Mouse (Mus musculus) gastrocnemius, postnatal 14 days (tissue): ENCODE measurements around the gene Prdm16. TPM values are rescaled to one million over a fixed set of nuclear protein-coding genes. Genes with fewer than 3 reads are reported as not detected.

ENCODE experiments used
- DNase-seq: peaks from one replicate; pipeline ENCODE4 v3.0.0; 2021; ENCODE audit warnings: mixed read lengths
- intact Hi-C: fragments of 180-260 bp; cut with DNase I; formaldehyde crosslinking; loops from one replicate; pipeline ENCODE4 v1.15.1; 2025; ENCODE audit warnings: low total_unique reads
- total RNA-seq, 2 experiments: library from RNA; stranded (reverse); gene quantifications; 2 replicates each; pipeline ENCODE4 v1.2.3; 2021

The Prdm16 gene
- total RNA-seq, 2 experiments from 2014 or later, result 1.2 to 3.5 TPM

- no peak for DNase-seq
- intact Hi-C loops, result no loop called here
Observed at GRCm38 (mm10) chr4:154623241-154623640, 13.4 kb downstream of the Prdm16 start.

GRCm38 (mm10) chr4:154622521-154622920 is 14.2 kb downstream of the Prdm16 start:
- intact Hi-C loops, result no loop called here
- no peak for DNase-seq

- intact Hi-C loops, result no loop called here
- DNase-seq, result no peak
Observed at GRCm38 (mm10) chr4:154611167-154611566, 25.5 kb downstream of the Prdm16 start.

- no peak for DNase-seq
- intact Hi-C loops, result no loop called here
Observed at GRCm38 (mm10) chr4:154607724-154608123, 28.9 kb downstream of the Prdm16 start.

DNA sequence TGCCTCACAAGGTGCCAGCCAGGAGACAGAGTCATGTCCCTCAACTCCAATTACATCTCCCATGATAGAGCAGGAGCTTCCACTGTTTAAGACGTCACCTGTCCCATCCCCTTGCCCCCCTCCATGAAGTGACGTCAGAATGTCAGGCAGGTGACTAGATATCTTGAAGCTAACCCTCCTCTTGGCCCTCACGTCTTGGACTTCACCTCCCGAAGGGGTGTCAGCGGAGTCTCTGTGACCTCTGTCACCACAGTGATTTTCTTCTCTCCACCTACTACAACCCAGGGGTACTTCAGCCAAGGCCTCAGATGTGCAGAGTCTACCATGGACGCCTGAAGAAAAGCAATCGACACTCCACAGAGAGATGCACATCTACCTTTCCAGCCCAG is 32.2 kb downstream of the Prdm16 start:
- intact Hi-C loops, result no loop called here
- DNase-seq, result no peak

- no peak for DNase-seq
- intact Hi-C loops, result no loop called here
Observed at GRCm38 (mm10) chr4:154603663-154604441, 32.8 kb downstream of the Prdm16 start.

DNA sequence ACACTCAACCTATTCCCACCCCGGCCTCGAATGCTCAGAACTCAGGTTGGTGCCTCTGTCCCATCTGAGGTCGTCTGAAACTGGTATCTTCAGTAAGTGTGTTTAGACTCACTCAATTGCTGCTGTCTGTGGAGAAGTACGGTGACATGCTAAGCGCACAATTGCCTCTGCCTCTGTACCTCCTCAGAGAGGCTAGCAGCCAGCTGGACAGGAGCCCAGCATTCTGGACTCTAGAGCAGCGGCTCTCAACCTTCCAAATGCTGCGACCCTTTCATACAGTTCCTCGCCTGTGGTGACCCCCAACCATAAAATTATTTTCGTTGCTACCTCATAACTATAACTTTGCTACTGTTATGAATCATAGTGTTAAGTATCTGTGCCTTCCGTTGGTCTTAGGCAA is 34.3 kb downstream of the Prdm16 start:
- DNase-seq, result no peak
- intact Hi-C loops, result no loop called here

- intact Hi-C loops, result no loop called here
- DNase-seq, result no peak
Observed at GRCm38 (mm10) chr4:154601006-154601405, 35.7 kb downstream of the Prdm16 start.

- no peak for DNase-seq
- intact Hi-C loops, result no loop called here
Observed at GRCm38 (mm10) chr4:154599977-154600376, 36.7 kb downstream of the Prdm16 start.

GRCm38 (mm10) chr4:154598357-154598756 is 38.3 kb downstream of the Prdm16 start:
- DNase-seq, result no peak
- intact Hi-C loops, result no loop called here

DNA sequence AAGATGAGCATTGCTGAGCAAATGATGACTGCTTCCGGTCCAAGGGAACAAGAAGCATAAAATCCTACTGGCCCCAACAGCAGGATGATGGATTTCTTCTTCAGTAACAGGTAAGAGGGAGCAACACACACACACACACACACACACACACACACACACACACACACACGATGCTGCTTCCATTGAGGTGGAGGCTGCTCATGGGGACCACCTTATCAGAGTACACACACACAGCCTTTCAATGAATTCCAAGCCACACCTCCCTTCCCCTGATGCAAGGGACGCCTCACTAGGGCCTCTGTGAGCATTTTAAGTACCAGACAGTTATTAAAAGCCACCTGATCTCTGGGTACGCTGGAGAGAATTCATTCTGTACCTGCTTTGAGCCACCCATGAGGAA is 39.9 kb downstream of the Prdm16 start:
- DNase-seq, result no peak
- intact Hi-C loops, result no loop called here

GRCm38 (mm10) chr4:154594761-154595556 is 41.7 kb downstream of the Prdm16 start:
- no peak for DNase-seq
- intact Hi-C loops, result no loop called here

DNA sequence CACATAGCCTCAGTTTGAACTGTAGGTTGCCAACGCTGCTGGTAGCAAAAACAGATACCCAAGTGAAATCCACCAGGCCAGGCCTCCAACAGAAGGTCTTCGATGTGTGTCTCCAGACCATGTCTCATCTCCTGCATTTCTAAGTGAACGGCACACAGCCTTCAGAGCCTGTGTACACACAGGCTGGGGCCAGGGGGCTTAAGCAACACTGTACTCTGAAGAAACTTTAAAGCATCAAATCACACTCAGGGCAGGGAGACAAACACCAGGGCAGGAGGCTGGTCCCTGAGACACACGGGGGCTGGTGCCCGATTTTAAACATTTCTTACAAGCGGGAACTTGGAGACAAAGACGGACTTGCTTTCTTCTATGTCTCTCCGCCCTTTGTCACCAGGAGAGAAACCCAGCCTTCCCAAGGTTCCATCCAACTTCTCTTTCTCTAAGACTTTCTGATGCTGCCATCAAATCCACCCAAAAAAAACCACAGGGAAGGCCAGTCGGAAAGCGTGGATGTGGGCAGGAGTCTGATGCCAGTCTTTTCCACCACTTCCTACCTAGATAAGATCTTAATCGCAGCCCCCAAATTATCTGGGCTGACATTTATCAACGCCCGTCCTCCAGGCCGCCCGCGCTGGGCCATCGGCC is 42.4 kb downstream of the Prdm16 start:
- DNase-seq, result no peak
- intact Hi-C loops, result no loop called here

DNA sequence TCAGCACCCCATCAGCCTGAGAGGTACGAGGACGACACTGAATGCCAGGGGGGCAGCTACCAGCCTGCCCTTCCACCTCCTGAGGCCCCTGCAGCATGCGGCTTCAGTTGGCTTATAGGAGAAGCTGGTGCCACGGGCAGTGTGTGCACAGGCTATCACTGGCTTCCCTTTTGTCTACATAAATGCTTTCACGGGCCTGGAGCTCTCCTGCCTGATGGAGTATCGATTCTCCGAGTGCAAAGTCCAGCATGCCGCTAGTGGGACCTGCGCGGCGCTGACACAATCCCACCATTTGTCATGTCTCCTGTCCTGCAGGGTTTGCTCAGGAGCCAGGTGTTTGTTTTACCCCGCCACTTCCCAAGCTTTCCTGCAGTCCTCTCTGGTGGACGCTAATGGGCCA is 44.1 kb downstream of the Prdm16 start:
- DNase-seq, result no peak
- intact Hi-C loops, result no loop called here

GRCm38 (mm10) chr4:154590910-154591309 is 45.8 kb downstream of the Prdm16 start:
- intact Hi-C loops, result no loop called here
- DNase-seq, result no peak

DNA sequence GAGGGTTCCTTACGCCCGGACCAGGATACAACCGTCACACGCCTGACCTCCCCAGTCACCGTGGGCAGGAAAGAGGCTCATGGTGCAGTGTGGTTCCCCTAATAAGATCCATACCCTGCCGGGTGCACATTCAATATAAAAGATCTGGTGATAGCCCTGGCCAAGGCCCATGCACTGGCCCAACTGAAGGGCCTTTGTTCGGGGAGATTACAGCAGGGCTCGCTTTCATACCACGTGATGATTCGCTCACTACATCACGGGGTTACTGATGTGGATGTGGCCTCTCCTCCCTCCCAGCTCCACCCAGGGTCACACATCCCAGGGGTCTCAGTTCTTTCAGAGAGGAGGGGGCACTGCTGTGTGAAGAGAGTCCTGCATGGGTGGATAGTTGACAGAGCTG is 50.3 kb downstream of the Prdm16 start:
- intact Hi-C loops, result no loop called here
- no peak for DNase-seq

GRCm38 (mm10) chr4:154585779-154586178 is 50.9 kb downstream of the Prdm16 start:
- DNase-seq, result no peak
- intact Hi-C loops, result no loop called here

- DNase-seq, result no peak
- intact Hi-C loops, result no loop called here
Observed at GRCm38 (mm10) chr4:154583712-154584111, 53.0 kb downstream of the Prdm16 start.

DNA sequence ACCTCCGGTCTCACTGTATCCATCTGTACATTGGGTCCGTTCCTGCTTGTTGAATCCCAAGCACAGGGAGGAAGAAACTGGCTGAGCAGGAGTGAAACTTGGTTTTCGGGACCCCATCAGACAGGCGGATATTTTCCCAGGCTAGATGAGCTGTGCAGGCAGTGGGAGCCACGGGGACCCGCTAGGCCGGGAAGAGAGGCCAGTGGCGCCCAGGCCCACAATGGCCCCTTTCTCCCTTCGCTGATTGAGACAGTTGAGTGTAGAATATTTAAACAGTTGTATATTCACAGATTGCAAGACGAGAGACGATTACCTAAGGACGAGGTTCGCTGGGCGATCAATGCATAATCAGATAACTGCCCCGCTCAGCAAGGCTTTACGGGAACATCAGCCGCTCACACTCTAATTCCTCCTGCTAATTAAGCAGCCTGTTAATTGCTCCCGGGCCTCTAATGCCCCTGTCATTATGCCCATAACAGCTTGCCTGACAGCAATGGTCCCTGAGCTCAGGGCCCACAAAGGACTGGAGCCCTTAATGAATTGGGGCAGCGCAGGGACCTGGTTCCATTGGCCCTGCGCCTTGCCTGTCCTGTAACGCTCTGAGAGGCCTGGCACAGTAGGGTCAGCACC is 54.0 kb downstream of the Prdm16 start:
- intact Hi-C loops, result no loop called here
- no peak for DNase-seq

GRCm38 (mm10) chr4:154581261-154581886 is 55.3 kb downstream of the Prdm16 start:
- intact Hi-C loops, result no loop called here
- no peak for DNase-seq
